Mouse (Mus musculus): ENCODE results near the gene Syn3. TPM values are rescaled to one million over a fixed set of nuclear protein-coding genes. Genes with fewer than 3 reads are reported as not detected.

The Syn3 gene
- polyA plus RNA-seq, 1 experiment from 2014 or later = 3.0 TPM

- H3K9me3 ChIP-seq (replicated peaks) = no peaks in the 10 kb centered on the region
- no peaks in the 10 kb centered on the region for H3K36me3 ChIP-seq
- no peak overlapping the region for H3K27ac ChIP-seq (replicated peaks)
- no peak for DNase-seq (ENCODE audit: low spot score)
- no peaks in the 10 kb centered on the region for H3K4me1 ChIP-seq
- WGBS = 89% methylated on average over 2 of the region's 2 CpGs
- H3K4me3 ChIP-seq = no peak overlapping the region
- H3K27me3 ChIP-seq (ENCODE audit: low read depth, poor library complexity, severe bottlenecking) = no peaks in the 10 kb centered on the region
Measured at GRCm38 (mm10) chr10:86176411-86176810, 322.3 kb downstream of the Syn3 start.

- Histone ChIP-seq H3K27ac (replicated peaks) (no peak overlapping the region), H3K9me3 (replicated peaks) (no peaks in the 10 kb centered on the region), H3K36me3 (no peaks in the 10 kb centered on the region), H3K4me1 (no peaks in the 10 kb centered on the region), H3K4me3 (no peak overlapping the region), H3K27me3 (ENCODE audit: low read depth, poor library complexity, severe bottlenecking) (no peaks in the 10 kb centered on the region)
- WGBS = 86% methylated on average over 6 of the region's 6 CpGs
- no peak for DNase-seq (ENCODE audit: low spot score)
Measured at GRCm38 (mm10) chr10:86174017-86174416, 324.7 kb downstream of the Syn3 start.

DNA sequence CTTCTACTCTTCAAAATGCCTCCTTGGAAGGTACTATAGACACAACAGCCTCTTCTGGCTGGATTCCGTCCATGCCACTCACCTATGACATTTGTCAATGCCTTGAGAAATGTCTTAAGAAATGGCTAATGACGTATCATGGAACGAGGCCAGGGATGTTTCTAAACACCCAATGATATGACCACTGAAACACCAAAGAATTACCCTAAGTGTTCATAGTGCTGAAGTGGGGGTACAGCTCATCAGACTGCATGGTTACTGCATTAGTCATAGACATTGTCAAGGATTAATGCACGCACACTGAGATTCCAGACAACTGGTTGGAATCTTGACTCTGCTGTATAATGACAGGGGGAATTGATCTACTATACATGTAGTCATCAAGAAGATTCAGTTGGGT is 325.4 kb downstream of the Syn3 start:
- H3K27me3 ChIP-seq (ENCODE audit: low read depth, poor library complexity, severe bottlenecking) = no peaks in the 10 kb centered on the region
- no peak for DNase-seq (ENCODE audit: low spot score)
- H3K27ac ChIP-seq (replicated peaks) = no peak overlapping the region
- no peaks in the 10 kb centered on the region for H3K36me3 ChIP-seq
- H3K4me1 ChIP-seq = no peaks in the 10 kb centered on the region
- 93% methylated on average over 4 of the region's 4 CpGs for WGBS
- H3K4me3 ChIP-seq = no peak overlapping the region
- no peaks in the 10 kb centered on the region for H3K9me3 ChIP-seq (replicated peaks)

- no peaks in the 10 kb centered on the region for H3K36me3 ChIP-seq
- WGBS = 87% methylated on average over 1 of the region's 1 CpGs
- no peak overlapping the region for H3K27ac ChIP-seq (replicated peaks)
- no peak for DNase-seq (ENCODE audit: low spot score)
- no peak overlapping the region for H3K4me3 ChIP-seq
- peaks cover 12% of the 10 kb centered on the region for H3K4me1 ChIP-seq
- H3K9me3 ChIP-seq (replicated peaks) = no peaks in the 10 kb centered on the region
- no peaks in the 10 kb centered on the region for H3K27me3 ChIP-seq (ENCODE audit: low read depth, poor library complexity, severe bottlenecking)
Measured at GRCm38 (mm10) chr10:86171246-86171645, 327.4 kb downstream of the Syn3 start.

GRCm38 (mm10) chr10:86168084-86168483 is 330.6 kb downstream of the Syn3 start:
- Histone ChIP-seq H3K36me3 (no peaks in the 10 kb centered on the region), H3K27ac (replicated peaks) (peak overlapping the region; percentile 82; the same call in 1 of the 2 replicates), H3K4me3 (no peak overlapping the region), H3K27me3 (ENCODE audit: low read depth, poor library complexity, severe bottlenecking) (no peaks in the 10 kb centered on the region), H3K4me1 (peaks cover 12% of the 10 kb centered on the region), H3K9me3 (replicated peaks) (no peaks in the 10 kb centered on the region)
- 90% methylated on average over 2 of the region's 2 CpGs for WGBS
- DNase-seq (ENCODE audit: low spot score) = no peak

DNA sequence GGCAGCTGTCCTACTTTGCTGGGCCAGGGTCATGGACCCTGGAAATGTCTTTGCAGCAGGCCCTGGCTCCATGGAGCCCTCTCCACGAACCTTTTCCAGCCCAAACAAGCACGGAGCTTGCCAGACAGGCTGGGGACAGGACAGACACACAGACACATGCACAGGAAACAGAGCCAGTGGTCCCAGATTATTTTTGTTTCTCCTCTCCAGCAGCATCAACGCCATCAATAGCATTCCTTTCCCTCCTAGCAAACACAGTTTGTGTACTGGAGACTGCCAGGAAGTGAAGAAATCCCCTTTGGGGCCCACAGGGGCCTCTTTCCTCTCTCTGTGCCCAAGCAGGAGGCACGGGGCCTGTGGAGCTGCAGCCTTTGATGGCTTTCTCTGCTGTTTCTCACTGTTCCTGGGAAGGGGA is 331.8 kb downstream of the Syn3 start:
- no peaks in the 10 kb centered on the region for H3K9me3 ChIP-seq (replicated peaks)
- no peak overlapping the region for H3K4me3 ChIP-seq
- H3K36me3 ChIP-seq = no peaks in the 10 kb centered on the region
- H3K27me3 ChIP-seq (ENCODE audit: low read depth, poor library complexity, severe bottlenecking) = no peaks in the 10 kb centered on the region
- peak overlapping the region; percentile 82 for H3K27ac ChIP-seq (replicated peaks)
- peaks cover 12% of the 10 kb centered on the region for H3K4me1 ChIP-seq
- DNase-seq (ENCODE audit: low spot score) = peak; percentile 46
- 18% methylated on average over 4 of the region's 4 CpGs for WGBS

DNA sequence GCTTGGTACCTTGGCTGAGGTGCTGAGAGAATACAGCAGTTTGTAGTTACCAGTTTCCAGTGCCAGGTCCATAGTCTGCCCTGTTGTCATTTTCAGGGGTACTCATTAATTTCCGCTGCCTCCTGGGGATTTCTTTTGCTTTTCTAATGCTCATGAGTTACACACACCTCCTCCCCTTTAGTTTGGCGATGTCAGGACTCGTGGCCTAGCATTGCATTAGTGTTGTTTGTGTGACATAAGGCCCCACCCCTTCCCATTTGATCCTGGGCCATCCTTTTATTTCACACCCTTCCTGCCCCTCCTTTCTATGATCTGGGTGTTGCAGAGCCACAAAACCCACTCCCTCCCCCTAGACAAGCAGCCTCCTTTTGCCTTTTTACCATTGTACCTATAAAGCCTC is 334.6 kb downstream of the Syn3 start:
- WGBS = 73% methylated on average over 3 of the region's 3 CpGs
- Histone ChIP-seq H3K9me3 (replicated peaks) (no peaks in the 10 kb centered on the region), H3K27me3 (ENCODE audit: low read depth, poor library complexity, severe bottlenecking) (no peaks in the 10 kb centered on the region), H3K4me1 (peaks cover 12% of the 10 kb centered on the region), H3K36me3 (no peaks in the 10 kb centered on the region), H3K4me3 (no peak overlapping the region), H3K27ac (replicated peaks) (no peak overlapping the region)
- DNase-seq (ENCODE audit: low spot score) = no peak

DNA sequence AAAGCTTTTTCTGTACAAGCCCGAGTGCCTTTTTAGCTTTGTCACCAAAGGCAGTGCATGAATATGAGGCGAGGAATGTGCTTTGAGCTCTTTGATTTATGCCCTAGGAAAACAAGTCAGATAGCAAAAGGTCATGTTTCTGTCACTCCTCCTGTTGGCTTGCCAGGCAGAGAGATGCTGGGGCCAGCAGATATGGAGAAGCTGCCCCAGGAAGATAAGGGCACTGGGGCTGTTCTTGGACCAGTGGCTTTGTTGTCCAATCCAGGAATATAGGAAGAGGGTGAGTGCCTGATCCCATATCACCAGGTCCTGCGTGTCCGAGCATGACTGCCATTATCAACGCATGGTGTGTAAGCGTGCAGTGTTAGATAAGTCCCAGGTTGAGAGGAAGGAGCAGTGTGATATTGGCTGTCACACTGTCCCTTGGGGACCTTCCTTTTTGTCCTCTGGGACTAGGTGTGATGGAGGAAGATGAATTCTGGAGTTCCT is 336.9 kb downstream of the Syn3 start:
- Histone ChIP-seq H3K9me3 (replicated peaks) (no peaks in the 10 kb centered on the region), H3K27ac (replicated peaks) (no peak overlapping the region), H3K4me3 (no peak overlapping the region), H3K27me3 (ENCODE audit: low read depth, poor library complexity, severe bottlenecking) (no peaks in the 10 kb centered on the region), H3K4me1 (peaks cover 10% of the 10 kb centered on the region), H3K36me3 (no peaks in the 10 kb centered on the region)
- 85% methylated on average over 6 of the region's 6 CpGs for WGBS
- DNase-seq (ENCODE audit: low spot score) = no peak

- whole genome bisulfite sequencing = 82% methylated on average over 8 of the region's 8 CpGs
- DNase-seq (ENCODE audit: low spot score) = no peak
- Histone ChIP-seq H3K4me3 (no peak overlapping the region), H3K4me1 (peaks cover 7% of the 10 kb centered on the region; the same call in 1 of the 2 replicates), H3K27me3 (ENCODE audit: low read depth, poor library complexity, severe bottlenecking) (no peaks in the 10 kb centered on the region), H3K9me3 (replicated peaks) (no peaks in the 10 kb centered on the region), H3K27ac (replicated peaks) (peak overlapping the region; percentile 69), H3K36me3 (no peaks in the 10 kb centered on the region)
Measured at GRCm38 (mm10) chr10:86158198-86158899, 340.3 kb downstream of the Syn3 start.

DNA sequence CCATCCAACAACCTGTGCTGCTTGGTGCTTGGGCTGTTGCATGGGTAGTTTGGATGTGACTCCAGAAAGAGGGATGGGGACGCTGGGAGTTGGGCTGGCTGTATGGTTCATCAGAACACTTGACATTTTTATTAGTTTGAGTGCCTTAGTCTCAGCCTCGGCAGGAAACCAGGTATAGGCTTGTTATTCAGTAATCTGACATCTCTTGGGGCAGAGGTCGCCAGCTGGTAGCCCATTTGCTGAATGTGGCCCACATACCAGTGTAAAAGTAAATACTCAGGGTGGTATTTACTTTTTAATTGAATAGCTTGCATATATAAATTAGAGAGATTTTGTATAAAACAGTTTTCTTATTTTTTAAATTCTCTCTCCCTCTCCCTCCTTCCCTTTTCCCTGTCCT is 343.4 kb downstream of the Syn3 start:
- DNase-seq (ENCODE audit: low spot score) = no peak
- Histone ChIP-seq H3K9me3 (replicated peaks) (no peaks in the 10 kb centered on the region), H3K4me3 (no peak overlapping the region), H3K36me3 (no peaks in the 10 kb centered on the region), H3K27me3 (ENCODE audit: low read depth, poor library complexity, severe bottlenecking) (no peaks in the 10 kb centered on the region), H3K4me1 (peaks cover 17% of the 10 kb centered on the region), H3K27ac (replicated peaks) (no peak overlapping the region)
- WGBS = 74% methylated on average over 3 of the region's 3 CpGs

DNA sequence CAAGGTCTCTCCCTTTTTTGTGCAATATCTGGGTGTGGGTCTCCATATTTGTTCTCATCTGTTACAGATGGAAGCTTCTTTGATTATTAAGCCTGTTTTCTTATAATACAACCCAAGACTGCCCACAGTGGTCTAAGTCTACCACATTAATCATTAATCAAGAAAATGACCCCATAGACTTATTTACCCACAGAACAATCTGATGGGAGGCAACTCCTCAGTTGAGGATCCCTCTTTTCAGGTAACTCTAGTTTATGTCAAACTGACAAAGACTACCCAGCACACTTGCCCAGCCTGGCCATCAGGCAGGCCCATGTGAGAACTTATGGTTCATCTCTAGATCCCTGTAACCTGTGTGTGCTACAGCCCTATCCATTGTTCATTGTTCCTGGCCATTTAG is 345.5 kb downstream of the Syn3 start:
- peaks cover 12% of the 10 kb centered on the region for H3K4me1 ChIP-seq
- DNase-seq (ENCODE audit: low spot score) = no peak
- H3K27ac ChIP-seq (replicated peaks) = no peak overlapping the region
- no peaks in the 10 kb centered on the region for H3K27me3 ChIP-seq (ENCODE audit: low read depth, poor library complexity, severe bottlenecking)
- H3K9me3 ChIP-seq (replicated peaks) = no peaks in the 10 kb centered on the region
- no peak overlapping the region for H3K4me3 ChIP-seq
- no peaks in the 10 kb centered on the region for H3K36me3 ChIP-seq

GRCm38 (mm10) chr10:86151357-86151756 is 347.3 kb downstream of the Syn3 start:
- H3K9me3 ChIP-seq (replicated peaks) = no peaks in the 10 kb centered on the region
- WGBS = 72% methylated on average over 5 of the region's 5 CpGs
- DNase-seq (ENCODE audit: low spot score) = no peak

DNA sequence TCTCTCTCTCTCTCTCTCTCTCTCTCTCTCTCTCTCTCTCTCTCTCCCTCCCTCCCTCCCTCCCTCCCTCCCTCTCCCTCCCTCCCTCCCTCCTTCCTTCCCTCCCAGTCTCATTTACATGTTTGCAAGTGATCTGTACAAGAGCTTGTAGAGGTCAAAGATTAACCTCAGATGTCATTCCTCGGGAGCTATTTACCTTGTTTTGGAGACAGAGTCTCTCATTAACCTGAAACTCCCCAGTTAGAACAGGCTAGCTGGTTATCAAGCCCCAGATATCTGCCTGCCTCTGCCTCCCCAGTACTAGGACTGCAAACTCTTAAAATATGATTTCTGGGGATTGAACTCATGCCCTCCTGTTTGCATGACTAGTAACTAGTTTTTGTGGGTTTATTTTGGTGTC is 348.6 kb downstream of the Syn3 start:
- peaks cover 11% of the 10 kb centered on the region for H3K4me1 ChIP-seq
- DNase-seq (ENCODE audit: low spot score) = no peak
- 71% methylated on average over 1 of the region's 1 CpGs for WGBS

More at GRCm38 (mm10) chr10:86151357-86151756, 347.3 kb downstream of the Syn3 start:
- H3K27ac ChIP-seq (replicated peaks) = peak overlapping the region; percentile 57; the same call in 1 of the 2 replicates
- peaks cover 11% of the 10 kb centered on the region for H3K4me1 ChIP-seq
- no peaks in the 10 kb centered on the region for H3K27me3 ChIP-seq (ENCODE audit: low read depth, poor library complexity, severe bottlenecking)
- no peak overlapping the region for H3K4me3 ChIP-seq
- no peaks in the 10 kb centered on the region for H3K36me3 ChIP-seq

More for the DNA sequence above, 348.6 kb downstream of the Syn3 start:
- H3K9me3 ChIP-seq (replicated peaks) = no peaks in the 10 kb centered on the region
- H3K27me3 ChIP-seq (ENCODE audit: low read depth, poor library complexity, severe bottlenecking) = no peaks in the 10 kb centered on the region
- no peak overlapping the region for H3K27ac ChIP-seq (replicated peaks)
- no peaks in the 10 kb centered on the region for H3K36me3 ChIP-seq
- no peak overlapping the region for H3K4me3 ChIP-seq
